Mouse (Mus musculus) embryonic fibroblast, embryonic 13.5 days (primary cell): Measurements from ENCODE around the gene Rasgef1b.

Experiments
- CTCF ChIP-seq: IDR thresholded peaks from 2 replicates; pipeline ENCODE4 v1.5.1; 2011; ENCODE audit warnings: mild to moderate bottlenecking, control low read depth, low read length, moderate library complexity, borderline replicate concordance; ENCODE audit not compliant: insufficient read depth
- POLR2A ChIP-seq: IDR thresholded peaks from 2 replicates; pipeline ENCODE4 v1.6.1; 2011; ENCODE audit warnings: low read depth, mild to moderate bottlenecking, control low read depth, low read length, moderate library complexity

- TF ChIP-seq CTCF (no peak), POLR2A (no peak)
These were observed 41.0 kb downstream of the Rasgef1b start for GRCm38 (mm10) chr5:99687894-99688293.
